Mouse (Mus musculus) gastrocnemius, postnatal 10 days (tissue): ENCODE data around the gene Emsy. TPM values are rescaled to one million over a fixed set of nuclear protein-coding genes. Genes with fewer than 3 reads are reported as not detected.

Source experiments
- DNase-seq: peaks from one replicate; pipeline ENCODE4 v3.0.0; 2021; ENCODE audit warnings: mixed read lengths
- total RNA-seq, 2 experiments: library from RNA; stranded (reverse); gene quantifications; 2 replicates each; pipeline ENCODE4 v1.2.3; 2021

Gene Emsy
- total RNA-seq, 2 experiments from 2014 or later = 18.4 to 26.6 TPM

- no peak for DNase-seq
Observed at GRCm38 (mm10) chr7:98667956-98668746, 11.6 kb upstream of the Emsy start.

DNA sequence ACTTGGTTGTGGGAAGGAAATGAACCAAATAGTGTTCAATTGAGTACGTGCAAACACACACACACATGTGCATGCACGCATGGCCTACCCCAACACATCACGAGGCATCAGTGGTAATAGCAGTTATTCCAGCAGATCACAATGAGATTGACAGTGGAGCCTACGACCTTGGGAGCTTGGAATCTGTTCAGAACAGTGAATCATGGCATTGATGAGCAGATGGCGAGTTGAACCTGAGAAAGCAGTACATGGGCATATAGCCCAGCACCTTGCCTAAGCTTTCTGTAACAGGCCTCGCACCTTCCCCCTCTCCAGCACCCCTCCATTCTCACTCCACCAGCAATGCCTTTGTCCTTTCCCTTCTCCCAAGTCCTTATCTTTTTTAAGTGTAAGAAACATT, 9.1 kb upstream of the Emsy start:
- no peak for DNase-seq

DNA sequence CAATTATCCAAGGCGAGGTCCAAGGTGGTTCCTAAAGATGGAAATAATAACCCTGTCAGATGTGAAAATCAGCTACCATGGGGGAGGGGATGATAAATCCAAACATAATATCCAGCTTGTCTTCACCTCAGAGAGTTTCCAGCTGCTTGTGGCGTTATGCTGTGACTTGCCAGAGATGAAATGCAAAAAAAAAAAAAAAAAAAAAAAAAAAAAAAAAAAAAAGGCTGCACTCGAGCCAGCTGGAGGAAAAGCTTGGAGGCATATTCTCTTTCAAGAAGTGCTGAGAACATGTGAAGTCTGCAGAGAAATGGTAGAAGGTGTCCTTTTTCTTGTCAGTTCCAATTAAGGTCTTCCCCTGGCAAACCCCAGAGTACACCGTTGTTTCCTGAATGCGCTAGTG, 8.6 kb upstream of the Emsy start:
- DNase-seq = no peak

DNA sequence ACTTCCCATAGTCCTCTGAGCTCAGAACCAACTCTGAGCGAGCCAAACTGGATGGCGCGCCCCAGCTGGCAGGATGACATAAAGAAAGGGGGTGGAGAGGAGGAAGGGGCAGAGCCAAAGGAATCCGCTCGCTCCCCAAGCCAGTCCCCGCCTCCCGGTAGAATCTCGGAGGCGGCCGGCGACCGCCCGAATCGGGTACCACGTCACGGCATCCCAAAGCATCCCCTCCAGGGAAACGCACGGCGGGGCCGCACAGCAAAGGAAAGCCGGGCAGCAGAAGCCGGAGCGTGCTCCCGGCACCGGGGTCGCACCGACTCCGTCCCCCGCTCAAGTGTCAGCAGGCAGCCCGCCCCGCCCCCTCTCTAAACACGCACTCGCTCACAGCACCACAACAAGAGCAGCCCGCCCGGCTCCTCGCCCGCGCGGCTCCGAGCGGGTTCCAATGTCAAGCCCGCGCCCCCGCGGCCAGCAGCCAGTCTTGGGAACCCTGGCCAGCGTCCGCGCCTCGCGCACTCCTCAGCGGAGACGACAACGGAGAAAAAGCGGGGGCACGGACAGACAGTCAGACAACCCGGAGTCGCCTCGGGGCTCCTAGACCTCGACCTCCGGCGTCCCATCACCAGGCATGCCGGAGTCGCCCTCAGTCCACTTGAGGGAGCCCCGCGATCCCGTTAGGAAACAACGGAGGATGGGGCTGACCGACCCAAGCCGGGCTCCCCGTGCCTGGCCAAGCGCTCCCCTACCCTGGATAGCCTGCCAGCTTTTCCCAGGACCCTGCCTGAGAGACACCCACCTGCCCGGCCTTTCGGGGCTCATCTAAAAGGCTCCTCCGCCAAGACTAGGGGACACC, 677 bp downstream of the Emsy start:
- DNase-seq = peak; percentile 80

DNA sequence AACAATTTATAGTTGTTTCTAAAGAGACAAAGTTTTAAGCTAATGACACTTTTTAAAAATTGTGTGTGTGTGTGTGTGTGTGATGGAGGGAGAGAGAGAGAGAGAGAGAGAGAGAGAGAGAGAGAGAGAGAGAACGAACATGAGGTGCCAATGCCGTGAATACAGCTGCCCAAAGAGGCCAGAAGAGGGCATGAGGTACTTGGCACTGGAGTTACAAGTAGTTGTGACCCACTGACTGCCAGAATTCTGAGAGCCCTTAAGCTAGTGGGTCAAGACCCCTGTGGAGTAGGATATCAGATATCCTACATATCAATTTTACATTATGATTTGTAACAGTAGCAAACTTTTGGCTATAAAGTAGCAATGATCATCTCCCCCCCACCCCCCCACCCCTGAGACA, 4.9 kb downstream of the Emsy start:
- no peak for DNase-seq

- DNase-seq = no peak
Observed at GRCm38 (mm10) chr7:98644238-98644637, 12.3 kb downstream of the Emsy start.

DNA sequence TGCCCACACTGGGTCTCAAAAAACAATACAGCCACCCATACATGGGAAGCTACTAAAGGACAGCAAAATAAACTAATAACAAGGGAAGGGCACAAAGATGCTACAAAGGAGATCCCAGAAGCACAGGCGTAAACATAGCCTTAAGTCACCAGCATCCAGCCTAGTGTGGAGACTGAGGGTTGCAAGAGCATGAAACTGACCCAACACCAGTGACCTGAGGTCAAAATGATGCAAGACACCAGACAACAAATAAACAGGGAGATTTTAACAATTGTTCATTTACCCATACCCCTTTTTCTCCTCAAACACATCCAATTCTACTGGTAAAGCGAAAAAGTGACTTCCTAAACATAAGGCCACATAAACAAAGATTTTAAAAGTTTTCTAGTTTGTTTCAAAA, 20.0 kb downstream of the Emsy start:
- no peak for DNase-seq

GRCm38 (mm10) chr7:98633032-98633431, 23.6 kb downstream of the Emsy start:
- DNase-seq = no peak

- no peak for DNase-seq
Observed at GRCm38 (mm10) chr7:98629947-98630346, 26.6 kb downstream of the Emsy start.

GRCm38 (mm10) chr7:98617739-98618138, 38.8 kb downstream of the Emsy start:
- no peak for DNase-seq

DNA sequence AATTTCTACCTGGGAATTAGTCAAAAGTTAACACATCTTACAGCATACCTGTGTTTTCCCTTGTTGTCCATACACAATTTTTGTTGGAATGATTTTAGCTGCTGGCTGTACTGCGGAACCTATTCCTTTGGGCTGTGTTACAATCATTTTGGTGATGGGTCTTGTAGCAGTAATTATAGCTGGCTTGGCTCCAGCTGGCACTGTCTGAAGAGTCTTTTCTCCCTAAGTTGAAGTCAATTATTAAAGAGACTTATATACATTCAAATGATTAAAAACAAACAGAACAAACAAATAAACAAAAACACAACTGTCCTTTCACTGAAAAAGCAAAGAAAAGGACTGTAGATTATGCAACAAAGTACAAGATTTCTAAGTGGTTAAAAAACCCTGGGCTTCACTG, 43.6 kb downstream of the Emsy start:
- no peak for DNase-seq

DNA sequence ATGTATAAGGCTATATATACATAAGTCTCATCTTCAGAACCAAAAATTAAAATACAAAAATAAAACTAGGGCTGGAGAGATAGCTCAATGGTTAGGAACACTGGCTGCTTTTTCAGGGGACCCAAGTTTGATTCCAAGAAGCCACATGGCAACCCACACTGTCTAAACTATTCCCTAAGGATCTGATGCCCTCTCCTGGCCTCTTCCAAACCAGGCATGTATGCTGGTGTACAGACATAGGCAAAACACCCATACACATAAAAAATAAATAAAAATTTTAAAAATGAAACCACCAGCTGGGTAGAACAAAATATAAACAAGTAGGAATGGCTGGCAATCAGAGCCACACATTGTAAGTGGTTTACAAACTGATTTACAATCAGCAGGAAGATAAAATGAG, 48.1 kb downstream of the Emsy start:
- DNase-seq = no peak

GRCm38 (mm10) chr7:98607158-98607557, 49.4 kb downstream of the Emsy start:
- DNase-seq = no peak

DNA sequence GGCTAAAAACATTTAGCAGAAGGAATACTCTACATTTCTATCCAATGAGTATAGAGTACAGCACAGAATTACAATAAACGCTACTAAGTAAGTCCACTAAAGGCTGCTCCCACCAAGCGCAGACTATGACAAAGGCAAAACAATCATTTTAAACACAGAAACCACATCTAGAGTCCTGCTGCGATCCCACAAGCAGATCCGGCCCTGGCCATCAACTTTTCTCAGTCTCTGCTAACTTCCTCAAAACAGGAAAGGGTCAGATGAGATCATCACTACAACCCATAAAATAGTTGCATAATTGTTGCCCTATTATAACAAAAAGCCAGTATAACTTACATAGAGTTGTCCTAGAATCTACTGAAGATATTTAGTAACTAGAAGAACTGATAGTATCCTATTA, 54.9 kb downstream of the Emsy start:
- no peak for DNase-seq

DNA sequence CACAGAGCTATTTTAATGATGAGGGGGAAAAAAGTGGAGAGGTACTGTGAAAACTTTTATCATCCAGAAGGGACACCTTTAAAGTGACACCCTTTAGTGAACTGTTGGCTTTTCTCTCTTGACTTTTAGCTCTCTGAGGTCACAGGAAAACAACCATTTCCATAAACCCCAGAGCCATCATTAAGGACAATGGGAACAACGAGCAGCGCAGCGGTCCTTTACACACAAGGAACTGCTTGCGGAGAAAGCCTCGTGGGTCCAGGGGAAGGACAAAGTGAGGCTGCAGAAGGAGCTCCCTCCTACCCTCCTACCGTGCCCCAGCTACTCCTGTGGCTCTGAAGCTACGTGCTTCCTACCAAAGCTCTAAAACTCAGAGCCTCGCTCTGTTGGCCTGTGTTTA, 59.2 kb downstream of the Emsy start:
- DNase-seq = no peak

GRCm38 (mm10) chr7:98594731-98595130, 61.9 kb downstream of the Emsy start:
- DNase-seq = no peak

DNA sequence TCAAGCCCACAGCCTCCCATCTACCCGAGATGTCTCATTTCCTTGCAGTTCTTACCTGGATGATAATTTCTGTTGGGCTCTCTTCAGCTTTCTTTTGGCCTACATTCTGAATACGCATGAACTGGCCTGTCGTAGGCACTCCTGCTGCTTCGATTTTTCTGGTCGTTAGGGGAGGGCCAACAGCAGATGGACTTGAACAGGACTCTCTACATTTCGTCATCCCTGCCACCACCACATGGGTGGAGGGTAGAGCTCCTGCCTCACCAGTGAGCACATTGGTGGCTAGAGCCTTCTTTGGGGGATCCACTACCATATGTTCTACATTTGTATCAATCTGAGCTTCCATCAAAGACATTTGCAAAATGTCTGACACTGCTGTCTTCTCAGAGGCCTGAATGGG, 63.3 kb downstream of the Emsy start:
- DNase-seq = no peak

DNA sequence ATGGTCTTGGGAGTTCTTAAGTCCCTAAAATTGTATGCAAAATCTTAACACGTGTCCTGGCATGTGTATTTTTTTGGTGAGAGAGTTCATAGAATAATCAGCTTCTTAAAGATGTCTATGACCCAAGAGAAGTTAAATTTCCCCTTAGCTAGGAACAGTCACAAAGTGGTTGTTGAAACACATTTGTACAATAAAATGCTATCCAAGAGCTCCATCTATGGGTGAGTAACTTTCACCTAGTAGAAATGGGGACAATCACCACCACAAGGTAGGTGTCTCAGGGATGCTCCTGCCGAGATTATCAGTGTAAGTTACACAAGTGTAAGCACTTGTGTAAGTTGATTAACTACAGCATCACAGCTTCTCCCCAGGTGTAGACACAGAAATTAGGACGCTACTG, 67.6 kb downstream of the Emsy start:
- DNase-seq = no peak

DNA sequence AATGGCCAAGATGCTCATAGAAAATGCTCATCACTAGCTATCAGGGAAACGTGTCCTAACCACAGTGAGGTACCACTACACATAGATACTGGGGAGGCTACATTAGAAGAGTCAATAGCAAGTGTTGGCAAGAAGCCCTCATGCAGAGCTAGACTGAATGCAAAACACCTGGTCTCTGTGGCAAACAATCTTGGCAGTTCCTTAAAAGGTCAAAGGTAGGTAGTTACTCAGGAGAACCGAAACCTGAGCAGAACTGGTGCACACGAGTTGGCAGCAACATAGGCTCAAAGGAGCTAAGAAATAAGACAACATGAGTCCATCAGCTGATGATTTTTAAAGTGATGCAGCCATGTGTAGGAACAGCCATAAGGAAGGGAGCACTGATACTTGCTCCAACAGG, 70.3 kb downstream of the Emsy start:
- no peak for DNase-seq

GRCm38 (mm10) chr7:98584555-98584954, 72.0 kb downstream of the Emsy start:
- DNase-seq = no peak

- no peak for DNase-seq
Observed at GRCm38 (mm10) chr7:98581266-98581665, 75.3 kb downstream of the Emsy start.

- no peak for DNase-seq
Observed at GRCm38 (mm10) chr7:98580441-98580840, 76.1 kb downstream of the Emsy start.

- DNase-seq = no peak
Observed at GRCm38 (mm10) chr7:98579731-98580130, 76.9 kb downstream of the Emsy start.

DNA sequence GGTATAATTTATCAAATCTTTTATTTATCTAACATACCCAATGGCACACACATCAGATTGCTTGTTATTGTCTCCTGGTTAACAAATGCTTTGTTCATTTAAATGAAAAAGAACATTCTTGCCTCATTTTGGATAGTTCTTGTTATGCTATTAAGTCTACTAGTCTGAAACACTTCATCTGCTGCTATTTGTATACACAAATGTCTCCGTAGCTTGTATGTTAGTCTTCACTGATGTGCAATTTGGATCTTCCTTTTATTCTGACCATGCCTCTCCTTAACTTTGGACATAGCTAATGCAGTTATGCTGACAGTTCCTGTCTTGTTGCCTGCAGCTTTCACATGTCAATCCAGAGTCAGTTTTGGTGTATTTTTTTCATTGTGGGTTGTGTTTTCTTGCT, 79.1 kb downstream of the Emsy start:
- DNase-seq = no peak
